Mouse (Mus musculus): ENCODE data around the gene Fabp1. TPM values are rescaled to one million over a fixed set of nuclear protein-coding genes. Genes with fewer than 3 reads are reported as not detected.

Fabp1 gene
- total RNA-seq (2018; cell fraction: chromatin; rRNA removed), result not detected
- total RNA-seq (2018; cell fraction: cytosol; rRNA removed), result not detected
- total RNA-seq (2018; cell fraction: nucleus; rRNA removed), result not detected
- not detected in 3 replicates for polyA plus RNA-seq (2018)

DNA sequence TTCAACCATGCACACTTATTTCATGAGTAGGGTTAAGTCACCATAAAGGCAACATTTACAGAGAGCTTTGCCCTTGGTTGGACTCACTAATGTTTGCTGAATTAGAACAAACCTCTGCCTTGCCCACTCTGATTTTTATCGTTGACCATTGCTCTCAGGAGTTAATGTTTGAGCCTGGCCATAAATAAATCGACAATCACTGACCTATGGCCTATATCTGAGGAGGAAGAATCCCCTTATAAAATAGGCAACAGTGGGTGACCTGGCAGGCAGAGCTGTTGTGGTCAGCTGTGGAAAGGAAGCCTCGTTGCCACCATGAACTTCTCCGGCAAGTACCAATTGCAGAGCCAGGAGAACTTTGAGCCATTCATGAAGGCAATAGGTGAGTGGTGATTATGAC is at the start of gene Fabp1:
Gene Fabp1, plus strand, starts transcription at position 216 of the 400 bp plus-strand sequence.
- H3K36me3 ChIP-seq (ENCODE audit: inconsistent target), result no peaks in the 10 kb centered on the region
- WGBS (ENCODE audit: missing documents), result 79% methylated on average over 4 of the region's 4 CpGs
- H3K27ac ChIP-seq, result no peak within 1 kb of the TSS
- no peaks in the 10 kb centered on the region for H3K79me2 ChIP-seq (ENCODE audit: inconsistent target)
- no peak within 1 kb of the TSS for H3K4me3 ChIP-seq (ENCODE audit: inconsistent target)

GRCm38 (mm10) chr6:71151098-71151497 is 48.5 kb upstream of the Fabp1 start:
- H3K27ac ChIP-seq, result no peak overlapping the region
- no peak overlapping the region for H3K4me3 ChIP-seq (ENCODE audit: inconsistent target)
- 76% methylated on average over 9 of the region's 10 CpGs for WGBS (ENCODE audit: missing documents)
- H3K36me3 ChIP-seq (ENCODE audit: inconsistent target), result no peaks in the 10 kb centered on the region
- H3K79me2 ChIP-seq (ENCODE audit: inconsistent target), result no peaks in the 10 kb centered on the region

GRCm38 (mm10) chr6:71153486-71153885 is 46.1 kb upstream of the Fabp1 start:
- 89% methylated on average over 4 of the region's 4 CpGs for WGBS (ENCODE audit: missing documents)
- H3K4me3 ChIP-seq (ENCODE audit: inconsistent target), result no peak overlapping the region
- H3K27ac ChIP-seq, result no peak overlapping the region
- H3K36me3 ChIP-seq (ENCODE audit: inconsistent target), result no peaks in the 10 kb centered on the region
- no peaks in the 10 kb centered on the region for H3K79me2 ChIP-seq (ENCODE audit: inconsistent target)

GRCm38 (mm10) chr6:71154861-71155260 is 44.8 kb upstream of the Fabp1 start:
- Histone ChIP-seq H3K36me3 (ENCODE audit: inconsistent target) (no peaks in the 10 kb centered on the region), H3K79me2 (ENCODE audit: inconsistent target) (no peaks in the 10 kb centered on the region), H3K4me3 (ENCODE audit: inconsistent target) (no peak overlapping the region), H3K27ac (no peak overlapping the region)
- 94% methylated on average over 6 of the region's 6 CpGs for WGBS (ENCODE audit: missing documents)

DNA sequence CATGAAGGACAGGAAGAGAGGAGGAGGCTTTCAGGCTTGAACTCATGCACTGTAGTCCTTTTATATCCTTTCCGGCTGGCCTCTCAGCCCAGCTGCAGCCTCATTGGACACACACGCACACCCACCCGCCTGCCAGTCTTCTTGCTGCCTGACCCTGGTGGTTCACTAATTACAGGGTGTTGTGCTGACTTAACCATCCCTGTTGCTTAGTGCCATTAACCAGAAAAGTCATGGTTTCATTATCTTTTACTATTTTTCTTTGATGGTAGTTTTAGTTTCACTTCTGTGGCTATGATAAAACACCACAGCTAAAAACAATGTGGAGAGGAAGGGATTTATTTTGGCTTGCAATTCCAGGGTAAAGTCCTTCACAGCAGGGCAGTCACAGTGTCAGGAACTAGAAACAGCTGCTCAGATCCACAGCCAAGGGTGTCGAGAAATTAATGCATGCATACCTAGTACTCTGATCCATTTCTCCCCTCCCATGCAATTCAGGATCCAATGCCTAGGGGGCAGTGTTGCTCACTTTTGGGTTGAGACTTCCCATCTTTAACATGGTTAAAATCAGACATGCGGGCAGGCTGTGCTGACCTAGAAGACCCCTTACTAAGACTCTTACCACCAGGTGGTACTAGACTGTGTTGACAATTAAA is 42.8 kb upstream of the Fabp1 start:
- H3K36me3 ChIP-seq (ENCODE audit: inconsistent target), result no peaks in the 10 kb centered on the region
- 89% methylated on average over 5 of the region's 5 CpGs for WGBS (ENCODE audit: missing documents)
- no peaks in the 10 kb centered on the region for H3K79me2 ChIP-seq (ENCODE audit: inconsistent target)
- no peak overlapping the region for H3K4me3 ChIP-seq (ENCODE audit: inconsistent target)
- no peak overlapping the region for H3K27ac ChIP-seq

DNA sequence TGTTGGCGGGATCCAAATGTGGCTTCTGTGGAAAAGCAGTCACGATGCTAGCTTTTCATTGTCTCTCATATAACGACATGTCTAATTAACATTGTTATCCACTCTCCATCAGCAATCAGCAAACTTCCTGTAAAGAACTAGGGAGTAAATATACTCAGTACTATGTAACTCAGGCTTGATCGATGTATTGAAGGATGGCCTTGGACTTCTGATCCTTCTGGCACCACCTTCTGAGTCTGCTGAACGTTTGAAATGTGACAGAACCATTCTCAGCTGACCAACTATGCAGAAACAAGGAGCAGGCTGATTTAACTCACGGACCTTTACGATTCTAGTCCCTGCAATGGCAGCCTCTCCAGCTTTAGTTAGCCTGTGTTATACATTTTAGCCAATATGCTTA is 38.3 kb upstream of the Fabp1 start:
- Histone ChIP-seq H3K27ac (no peak overlapping the region), H3K79me2 (ENCODE audit: inconsistent target) (no peaks in the 10 kb centered on the region), H3K36me3 (ENCODE audit: inconsistent target) (no peaks in the 10 kb centered on the region), H3K4me3 (ENCODE audit: inconsistent target) (no peak overlapping the region)
- 85% methylated on average over 7 of the region's 7 CpGs for WGBS (ENCODE audit: missing documents)

GRCm38 (mm10) chr6:71162269-71162668 is 37.4 kb upstream of the Fabp1 start:
- no peaks in the 10 kb centered on the region for H3K79me2 ChIP-seq (ENCODE audit: inconsistent target)
- H3K27ac ChIP-seq, result no peak overlapping the region
- 87% methylated on average over 4 of the region's 4 CpGs for WGBS (ENCODE audit: missing documents)
- H3K4me3 ChIP-seq (ENCODE audit: inconsistent target), result no peak overlapping the region
- H3K36me3 ChIP-seq (ENCODE audit: inconsistent target), result no peaks in the 10 kb centered on the region

DNA sequence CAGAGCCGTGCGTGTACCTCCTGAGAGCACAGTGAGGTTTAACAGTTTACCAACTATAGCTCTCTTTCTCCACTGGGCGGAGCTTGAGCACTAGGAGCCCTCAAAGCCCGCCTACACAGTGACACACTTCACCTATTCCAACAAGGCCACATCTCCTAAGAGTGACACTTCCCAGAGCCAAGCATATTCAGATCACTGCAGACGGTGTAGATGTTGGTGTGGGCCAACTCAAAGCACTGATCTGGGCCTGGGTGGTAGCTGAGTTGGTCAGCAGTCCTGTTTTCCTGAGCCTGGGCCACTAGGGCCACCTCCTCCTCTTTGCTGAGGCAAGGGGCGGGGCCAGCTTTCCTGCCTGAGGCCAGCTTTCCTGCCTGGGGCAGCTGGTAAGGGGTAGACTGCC is 35.2 kb upstream of the Fabp1 start:
- H3K79me2 ChIP-seq (ENCODE audit: inconsistent target), result no peaks in the 10 kb centered on the region
- H3K27ac ChIP-seq, result no peak overlapping the region
- WGBS (ENCODE audit: missing documents), result 42% methylated on average over 6 of the region's 6 CpGs
- no peaks in the 10 kb centered on the region for H3K36me3 ChIP-seq (ENCODE audit: inconsistent target)
- no peak overlapping the region for H3K4me3 ChIP-seq (ENCODE audit: inconsistent target)

- Histone ChIP-seq H3K79me2 (ENCODE audit: inconsistent target) (no peaks in the 10 kb centered on the region), H3K4me3 (ENCODE audit: inconsistent target) (no peak overlapping the region), H3K36me3 (ENCODE audit: inconsistent target) (no peaks in the 10 kb centered on the region), H3K27ac (no peak overlapping the region)
- 37% methylated on average over 6 of the region's 6 CpGs for WGBS (ENCODE audit: missing documents)
Measured at GRCm38 (mm10) chr6:71166551-71167169, 33.0 kb upstream of the Fabp1 start.

DNA sequence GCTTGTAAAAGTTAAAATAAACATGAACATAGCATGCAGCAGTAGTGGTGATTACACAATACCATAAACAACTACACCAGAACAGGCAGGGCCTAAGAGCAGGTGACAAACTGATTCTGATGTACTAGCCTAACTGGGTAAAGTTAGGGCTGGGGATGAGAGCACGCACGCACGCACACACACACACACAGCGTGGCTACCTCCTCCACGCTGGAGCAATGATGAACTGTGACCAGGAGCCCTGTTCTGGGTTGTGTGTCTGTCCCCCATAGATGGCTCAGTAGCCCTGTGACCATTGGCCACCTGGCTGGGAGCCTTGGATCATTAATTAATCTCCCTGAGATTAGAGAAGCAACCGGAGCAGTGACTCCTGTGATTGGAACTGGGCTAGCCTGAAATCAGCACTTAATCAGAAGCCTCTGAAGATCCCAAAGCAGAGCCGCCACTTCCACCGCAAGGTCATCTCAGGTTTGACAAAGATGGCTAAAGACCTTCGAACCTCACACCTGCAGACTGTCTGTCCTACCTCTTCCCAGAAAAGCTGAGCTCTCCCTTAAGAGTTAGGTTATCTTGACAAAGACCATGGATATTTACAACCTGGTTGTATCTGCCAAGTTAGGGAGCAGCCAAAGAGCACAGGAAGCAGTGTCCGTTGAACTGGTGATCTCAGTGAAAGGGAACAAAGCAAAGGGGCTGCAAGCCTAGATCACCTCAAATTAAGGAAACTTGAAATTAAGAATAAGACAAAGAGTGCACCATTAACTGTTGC is 26.6 kb upstream of the Fabp1 start:
- no peak overlapping the region for H3K27ac ChIP-seq
- no peaks in the 10 kb centered on the region for H3K79me2 ChIP-seq (ENCODE audit: inconsistent target)
- 92% methylated on average over 10 of the region's 10 CpGs for WGBS (ENCODE audit: missing documents)
- no peaks in the 10 kb centered on the region for H3K36me3 ChIP-seq (ENCODE audit: inconsistent target)
- no peak overlapping the region for H3K4me3 ChIP-seq (ENCODE audit: inconsistent target)

GRCm38 (mm10) chr6:71180596-71180995 is 19.0 kb upstream of the Fabp1 start:
- H3K79me2 ChIP-seq (ENCODE audit: inconsistent target), result no peaks in the 10 kb centered on the region
- no peak overlapping the region for H3K4me3 ChIP-seq (ENCODE audit: inconsistent target)
- H3K27ac ChIP-seq, result no peak overlapping the region
- no peaks in the 10 kb centered on the region for H3K36me3 ChIP-seq (ENCODE audit: inconsistent target)
- WGBS (ENCODE audit: missing documents), result 100% methylated on average over 1 of the region's 1 CpGs

DNA sequence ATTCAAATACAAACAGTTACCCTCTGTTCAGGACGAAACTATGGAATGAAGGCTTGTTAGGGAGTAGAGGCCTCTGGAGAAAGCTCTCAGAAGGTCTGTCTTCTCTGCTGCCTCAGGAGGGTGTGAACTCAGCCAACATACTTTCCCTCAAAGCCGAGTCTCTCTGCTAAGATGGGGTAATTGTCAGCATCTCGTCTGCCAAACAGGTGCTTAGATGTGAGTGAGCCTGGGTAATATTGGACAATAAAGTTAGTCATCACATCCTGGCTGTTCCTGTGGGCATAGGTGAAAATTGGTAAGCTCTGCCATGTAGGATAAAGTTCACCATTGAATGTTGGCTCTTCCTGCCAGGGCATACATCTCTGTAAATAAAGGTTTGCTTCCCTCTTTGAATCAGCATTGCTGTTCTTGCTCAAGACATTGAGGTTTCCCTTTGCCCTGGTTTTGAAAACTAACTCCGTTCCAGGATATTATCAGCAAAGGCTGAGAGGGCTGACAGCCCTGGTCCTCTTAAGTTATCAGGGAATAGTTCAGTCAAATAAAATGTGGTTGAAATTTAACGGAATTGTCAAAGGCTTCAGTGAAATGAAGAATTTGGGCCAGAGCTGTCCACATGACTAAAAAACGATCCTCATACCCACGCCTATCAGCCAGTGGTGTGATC is 14.6 kb upstream of the Fabp1 start:
- no peaks in the 10 kb centered on the region for H3K79me2 ChIP-seq (ENCODE audit: inconsistent target)
- H3K4me3 ChIP-seq (ENCODE audit: inconsistent target), result no peak overlapping the region
- H3K36me3 ChIP-seq (ENCODE audit: inconsistent target), result no peaks in the 10 kb centered on the region
- no peak overlapping the region for H3K27ac ChIP-seq
- 90% methylated on average over 7 of the region's 7 CpGs for WGBS (ENCODE audit: missing documents)

GRCm38 (mm10) chr6:71189578-71189977 is 10.0 kb upstream of the Fabp1 start:
- WGBS (ENCODE audit: missing documents), result 88% methylated on average over 1 of the region's 1 CpGs
- Histone ChIP-seq H3K27ac (no peak overlapping the region), H3K79me2 (ENCODE audit: inconsistent target) (no peaks in the 10 kb centered on the region), H3K4me3 (ENCODE audit: inconsistent target) (no peak overlapping the region), H3K36me3 (ENCODE audit: inconsistent target) (no peaks in the 10 kb centered on the region)

- Histone ChIP-seq H3K27ac (no peak overlapping the region), H3K4me3 (ENCODE audit: inconsistent target) (no peak overlapping the region), H3K36me3 (ENCODE audit: inconsistent target) (no peaks in the 10 kb centered on the region), H3K79me2 (ENCODE audit: inconsistent target) (no peaks in the 10 kb centered on the region)
- WGBS (ENCODE audit: missing documents), result 95% methylated on average over 2 of the region's 2 CpGs
Measured at GRCm38 (mm10) chr6:71190501-71190900, 9.1 kb upstream of the Fabp1 start.

All from macrophage (primary cell).